Mouse (Mus musculus) gastrocnemius, adult 8-10 months (tissue): ENCODE measurements around the gene Sgip1. TPM values are rescaled to one million over a fixed set of nuclear protein-coding genes. Genes with fewer than 3 reads are reported as not detected.

Experiments
- DNase-seq, 2 experiments: peaks; one replicate each; pipeline ENCODE4 v3.0.0; 2022; ENCODE audit warnings: low spot score in 2 of 2
- total RNA-seq, 4 experiments: library from RNA; stranded (reverse); gene quantifications; 2 replicates each; pipeline ENCODE4 v1.2.4; 2022

Gene Sgip1
- total RNA-seq, 4 experiments from 2014 or later, result 0.77 to 2.9 (median 2.1) TPM

GRCm38 (mm10) chr4:103011823-103012222, 270.7 kb downstream of the Sgip1 start:
- no peak for DNase-seq

- no peak for DNase-seq
These were observed 272.4 kb downstream of the Sgip1 start for GRCm38 (mm10) chr4:103013490-103013889.

Other genes starting within 250 kb of the Sgip1 start
- not detected for gene Tctex1d1, start 237.3 kb downstream of the Sgip1 start, total RNA-seq